In genomic region chr17:88779148-88779547, GRCm38 (mm10) we compare ENCODE assay signal across 16 mouse cellular contexts. TPM values are rescaled to one million over a fixed set of nuclear protein-coding genes. Genes with fewer than 3 reads are reported as not detected.
"Had no signal": no experiment of that assay in that cellular context is flagged by ENCODE, and none has a peak within 500 bp of the region (broad histone marks: within the 10 kb centered on the region; RNA-seq: fewer than 3 reads in every experiment).

No protein-coding gene starts in this region.

- H3K4me2 ChIP-seq: liver, embryonic 13.5 days; lung, embryonic 15.5 days; midbrain, embryonic 11.5 days; stomach, embryonic 15.5 days had no signal

- H3K27me3 ChIP-seq: liver, embryonic 13.5 days; lung, embryonic 15.5 days; megakaryocyte, embryonic 14.5 days; stomach, embryonic 15.5 days had no signal

- H3K4me3 ChIP-seq: liver, embryonic 13.5 days; lung, embryonic 15.5 days; megakaryocyte, embryonic 14.5 days; stomach, embryonic 15.5 days had no signal

- H3K27ac ChIP-seq: kidney, postnatal 0 days; liver, embryonic 13.5 days; lung, embryonic 15.5 days; macrophage; stomach, embryonic 15.5 days had no signal

- DNase-seq: kidney, adult 8-10 months; kidney, postnatal 36 days; layer of hippocampus, adult 9-11 months; liver; liver, embryonic 13.5 days; liver, postnatal 0 days; lung, postnatal 14 days; thymus, adult 2 months; thymus, postnatal 36 days had no signal

- H3K4me1 ChIP-seq: liver, embryonic 13.5 days; lung, embryonic 15.5 days; megakaryocyte, embryonic 14.5 days; stomach, embryonic 15.5 days had no signal

- H3K9ac ChIP-seq: liver, embryonic 13.5 days; liver, postnatal 0 days; lung, embryonic 15.5 days; stomach, embryonic 15.5 days had no signal

- H3K9me3 ChIP-seq: liver, embryonic 13.5 days; lung, embryonic 15.5 days; stomach, embryonic 15.5 days had no signal

- H3K36me3 ChIP-seq: liver, embryonic 13.5 days; lung, embryonic 15.5 days; stomach, embryonic 15.5 days had no signal

- ATAC-seq: intestine, postnatal 0 days; liver, postnatal 0 days had no signal

RNA-seq across cellular contexts. Expression of gene Lhcgr, which starts 12.6 kb away (rescaled TPM):
- polyA plus RNA-seq: intestine, postnatal 0 days; liver, embryonic 13.5 days; liver, postnatal 0 days; macrophage; stomach, embryonic 15.5 days had no signal
